Mouse (Mus musculus): ENCODE measurements at regions not wholly inside any gene's neighbourhood (a gene's known extent, or its start where the extent isn't known, plus 50 kb on each side); places are given as distances from the start of the nearest gene placed in this dataset.
A peak's percentile ranks its signal among the peaks of the same experiment; 100 is the strongest.

DNA sequence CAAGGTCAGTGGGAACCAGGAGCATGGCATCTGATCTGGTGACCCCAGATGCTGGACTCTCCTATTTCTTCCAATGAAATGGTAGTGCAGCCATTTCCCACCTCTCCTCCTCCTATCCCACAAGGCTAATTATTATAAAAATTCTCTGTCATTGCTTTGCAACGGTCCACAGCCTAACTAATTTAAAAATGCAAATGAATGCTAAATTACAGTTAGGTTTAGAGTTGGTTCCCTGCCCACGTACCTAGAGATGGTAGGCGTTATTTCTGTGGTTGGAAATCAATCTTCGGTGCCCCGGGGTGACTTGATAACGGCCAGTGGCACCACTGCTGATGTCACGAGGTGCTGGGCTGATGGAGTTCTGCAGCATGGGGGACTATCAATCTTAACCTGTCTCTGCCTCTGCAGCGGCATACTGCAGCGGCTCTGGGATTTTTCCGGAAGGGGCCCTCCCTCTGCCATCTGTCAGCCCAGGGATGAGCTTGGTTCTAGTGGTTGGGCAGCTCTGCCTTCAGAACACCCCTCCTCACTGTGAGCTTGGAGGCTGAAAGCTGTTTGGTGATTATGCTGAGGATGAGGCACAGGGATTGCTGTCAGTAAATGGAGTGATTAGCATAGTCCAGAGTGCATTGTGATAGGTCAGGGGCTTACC, 66.5 kb downstream of the Nmur2 start:
- peak; percentile 51 to 86 for DNase-seq (ENCODE audit: low spot score in 2 of 2)
- intact Hi-C loops (cut with DNase I) = loop anchor here (10.0 kb wide), 1 partner anchor 180 kb away; no protein-coding TSS in a partner anchor

DNA sequence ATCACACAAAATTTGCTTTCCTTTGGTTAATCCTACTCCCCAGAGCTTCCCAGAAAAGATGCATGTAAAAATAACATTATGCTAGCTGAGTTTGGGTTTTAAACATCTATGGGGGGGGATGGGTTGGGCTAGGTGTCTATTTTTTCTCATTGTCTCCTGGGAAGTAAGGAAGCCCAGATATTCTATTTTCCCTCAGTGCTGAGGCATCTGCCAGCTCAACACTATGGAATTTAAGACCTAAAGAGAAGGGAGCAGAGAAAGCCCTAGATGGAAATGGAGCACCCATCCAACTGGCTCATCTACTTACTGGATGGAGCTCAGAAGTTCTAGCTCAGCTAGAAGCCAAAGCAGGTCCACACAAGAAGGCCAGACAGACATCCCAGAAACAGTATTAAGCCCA, 74.2 kb downstream of the Nmur2 start:
- intact Hi-C loops (cut with DNase I) = no loop called here
- peak in 1 of 2 experiments; percentile 62 for DNase-seq (ENCODE audit: low spot score in 2 of 2)

DNA sequence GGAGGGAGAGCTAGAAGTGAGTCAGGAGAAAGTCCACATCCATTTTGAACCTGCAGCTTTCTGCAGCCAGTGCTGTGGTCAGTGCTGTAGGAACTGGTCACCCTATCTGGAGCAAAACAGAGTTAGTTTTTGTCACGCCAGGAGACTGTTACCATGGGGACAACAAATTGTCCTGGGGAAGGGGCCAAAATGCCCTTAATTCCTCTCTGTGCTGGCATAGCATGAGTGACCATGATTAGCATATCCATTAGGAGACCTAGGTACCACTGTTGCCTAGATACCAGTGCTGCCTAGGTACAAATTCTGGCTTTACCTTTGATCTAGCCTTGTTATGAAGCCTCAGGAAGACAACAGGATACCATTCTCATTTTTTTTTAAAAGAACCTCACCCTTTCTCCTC, 82.4 kb downstream of the Nmur2 start:
- DNase-seq (ENCODE audit: low spot score in 2 of 2) = peak; percentile 10 to 55
- intact Hi-C loops (cut with DNase I) = no loop called here

DNA sequence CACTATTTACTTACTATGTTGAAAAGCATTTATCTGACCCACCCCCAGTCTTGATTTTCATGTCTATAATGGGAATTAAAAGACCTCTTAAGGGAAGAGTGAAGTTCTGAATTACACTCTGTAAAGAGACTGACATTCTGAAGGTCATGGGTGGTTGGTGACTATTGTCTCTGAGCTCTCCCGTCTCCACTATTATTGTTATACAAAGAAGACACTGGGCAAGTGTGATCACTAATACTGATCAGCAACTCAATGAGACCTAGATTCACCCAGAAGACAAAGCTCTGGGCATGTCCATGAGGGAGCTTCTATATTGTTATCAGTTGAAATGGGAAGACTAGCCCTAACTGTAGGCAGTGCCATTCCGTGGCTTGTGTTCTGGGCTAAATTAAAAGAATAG, 83.5 kb downstream of the Nmur2 start:
- intact Hi-C loops (cut with DNase I) = no loop called here
- no peak for DNase-seq (ENCODE audit: low spot score in 2 of 2)

DNA sequence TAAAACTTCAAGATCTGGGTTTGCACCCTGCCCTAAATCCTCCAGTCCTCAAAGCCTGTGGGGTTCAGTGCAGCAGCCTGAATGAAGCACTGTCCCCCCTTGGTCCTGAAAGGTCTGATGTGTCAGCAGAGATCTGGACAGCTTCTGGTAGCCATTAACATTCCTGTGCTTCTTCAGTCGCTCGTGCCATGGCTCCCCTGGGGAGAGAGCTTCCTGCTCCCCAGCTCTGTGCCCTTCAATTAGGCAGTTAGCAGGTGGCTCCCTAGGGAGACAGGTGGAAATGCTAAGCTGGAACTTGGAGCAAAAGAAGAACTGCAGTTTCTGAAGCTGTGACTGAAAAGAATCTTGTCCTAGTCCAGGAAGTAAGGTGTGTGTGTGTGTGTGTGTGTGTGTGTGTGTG, 87.1 kb downstream of the Nmur2 start:
- no peak for DNase-seq (ENCODE audit: low spot score in 2 of 2)
- intact Hi-C loops (cut with DNase I) = no loop called here

DNA sequence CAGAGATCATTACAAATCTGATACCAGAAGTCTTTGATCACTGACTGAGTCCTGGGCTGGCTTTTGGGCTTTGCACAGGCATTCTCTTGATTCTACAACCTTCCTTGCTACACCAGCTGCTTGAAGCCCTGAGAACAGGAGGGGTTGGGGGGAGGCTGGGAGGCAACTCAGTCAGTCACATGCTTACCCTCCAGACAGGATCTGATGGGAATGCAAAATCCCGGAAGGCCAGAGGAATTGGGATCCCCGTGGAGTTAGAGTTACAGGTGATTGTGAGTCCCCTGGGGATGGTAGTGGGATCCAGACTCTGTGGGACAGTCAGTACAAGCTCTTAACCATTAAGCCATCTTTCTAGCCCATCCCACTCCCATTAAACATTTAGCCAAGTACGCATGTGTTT, 91.2 kb downstream of the Nmur2 start:
- intact Hi-C loops (cut with DNase I) = no loop called here
- no peak for DNase-seq (ENCODE audit: low spot score in 2 of 2)

DNA sequence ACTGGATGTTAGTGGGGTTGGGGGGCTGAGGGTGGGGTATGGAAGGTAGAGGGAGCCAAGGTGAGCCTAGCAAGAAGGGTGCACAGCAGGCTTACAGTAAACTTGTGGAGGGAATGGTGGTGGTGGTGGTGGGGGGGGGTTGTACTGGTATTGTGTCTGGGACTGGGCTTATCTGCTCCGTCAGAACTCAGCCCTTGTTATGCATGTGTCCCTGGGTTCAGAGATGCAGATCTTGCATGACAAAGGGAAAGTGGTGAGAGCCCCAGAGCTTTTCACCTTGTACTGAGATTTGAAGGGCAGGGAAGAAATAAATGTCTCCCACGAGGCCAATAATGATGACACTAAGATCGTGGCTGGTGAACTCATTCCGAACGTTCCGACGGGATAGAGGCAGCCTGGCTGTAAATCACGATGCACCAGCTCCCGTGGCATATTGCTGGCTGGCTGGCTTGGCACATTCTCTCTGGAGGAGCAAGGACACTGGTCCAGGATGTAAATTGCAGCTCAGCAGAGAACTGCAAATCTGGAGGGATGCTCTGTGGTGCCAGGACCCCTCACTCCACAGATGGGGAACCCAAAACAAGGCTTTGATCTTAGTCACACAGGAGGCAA, 94.1 kb downstream of the Nmur2 start:
- no peak for DNase-seq (ENCODE audit: low spot score in 2 of 2)
- intact Hi-C loops (cut with DNase I) = no loop called here

DNA sequence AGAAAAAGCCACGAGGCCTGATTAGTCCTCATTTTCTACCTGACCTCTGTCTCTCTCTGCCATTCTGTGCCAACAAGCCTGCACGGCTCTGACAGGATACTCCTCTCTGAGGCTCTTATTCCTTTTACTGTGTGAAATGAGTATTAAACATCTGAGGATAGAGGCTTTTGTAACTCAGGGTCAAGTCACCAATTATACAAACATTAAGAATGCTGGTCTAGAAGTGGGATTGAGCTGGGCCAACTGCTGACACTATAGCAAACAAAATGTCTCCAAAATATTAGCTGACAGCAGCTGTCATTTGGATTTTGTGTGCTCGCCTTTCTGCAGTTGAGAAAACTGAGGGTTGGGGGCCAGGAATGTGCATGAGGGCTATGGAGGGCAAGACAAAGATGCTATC, 94.8 kb downstream of the Nmur2 start:
- intact Hi-C loops (cut with DNase I) = no loop called here
- DNase-seq (ENCODE audit: low spot score in 2 of 2) = no peak

DNA sequence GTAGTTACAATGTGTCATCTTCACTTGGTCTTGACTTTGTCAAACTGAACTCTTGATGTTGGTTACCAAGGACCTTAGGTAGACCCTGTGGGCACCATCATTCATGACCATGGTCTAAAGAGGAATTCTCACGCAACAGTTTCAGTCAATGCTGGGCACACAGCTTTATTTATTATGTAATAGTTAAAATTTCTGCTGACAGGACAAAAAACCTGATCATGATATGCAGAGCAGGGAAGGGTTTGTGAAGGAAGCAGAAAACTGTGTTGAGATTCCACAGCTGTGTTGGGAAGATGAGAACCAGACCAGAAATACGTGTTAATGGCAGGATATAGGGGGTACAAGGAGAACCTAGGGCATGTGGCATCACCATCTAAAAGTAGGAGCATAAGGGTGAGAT, 100.8 kb downstream of the Nmur2 start:
- intact Hi-C loops (cut with DNase I) = no loop called here
- DNase-seq (ENCODE audit: low spot score in 2 of 2) = no peak

DNA sequence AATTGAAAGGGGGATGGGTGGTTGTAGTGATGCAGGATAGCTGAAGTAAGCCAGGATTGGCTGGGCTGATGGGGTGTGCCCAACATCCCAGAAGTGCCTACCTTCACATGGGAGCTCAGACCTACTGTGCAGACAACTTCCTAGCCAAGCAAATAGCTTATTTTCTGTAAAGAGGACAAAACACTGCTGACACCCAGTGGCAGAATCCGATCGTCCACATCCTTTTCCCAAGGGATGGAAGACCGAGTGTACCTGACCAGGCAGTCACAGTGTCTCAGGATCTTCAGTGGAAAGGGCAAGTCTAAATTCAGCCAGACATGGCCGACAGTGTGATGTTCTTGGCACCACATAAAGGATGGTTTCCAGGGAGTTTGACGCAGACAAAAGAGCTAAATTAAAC, 114.4 kb downstream of the Nmur2 start:
- intact Hi-C loops (cut with DNase I) = loop anchor here (10.0 kb wide), 1 partner anchor 402 kb away; no protein-coding TSS in a partner anchor
- peak; percentile 8 for DNase-seq (ENCODE audit: low spot score in 2 of 2)

DNA sequence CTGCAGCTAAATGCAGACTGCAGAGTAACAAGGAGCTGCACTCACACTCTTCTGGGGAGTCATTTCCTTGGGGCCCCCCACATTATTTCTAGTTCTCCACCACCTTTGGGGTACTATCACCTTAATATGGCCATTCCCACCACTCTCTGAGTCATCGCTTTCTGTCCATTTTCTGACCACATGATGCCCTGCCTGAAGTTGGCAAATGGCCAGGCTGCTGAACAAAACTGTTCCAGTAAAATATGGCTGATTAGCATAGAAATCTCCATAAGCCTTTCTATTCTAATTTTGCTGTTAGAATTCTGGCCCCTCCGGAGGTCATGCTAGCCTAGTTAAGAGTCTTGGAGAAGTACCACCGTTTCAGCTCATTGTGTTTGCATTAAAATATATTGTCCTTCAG, 121.7 kb downstream of the Nmur2 start:
- no peak for DNase-seq (ENCODE audit: low spot score in 2 of 2)
- intact Hi-C loops (cut with DNase I) = no loop called here

DNA sequence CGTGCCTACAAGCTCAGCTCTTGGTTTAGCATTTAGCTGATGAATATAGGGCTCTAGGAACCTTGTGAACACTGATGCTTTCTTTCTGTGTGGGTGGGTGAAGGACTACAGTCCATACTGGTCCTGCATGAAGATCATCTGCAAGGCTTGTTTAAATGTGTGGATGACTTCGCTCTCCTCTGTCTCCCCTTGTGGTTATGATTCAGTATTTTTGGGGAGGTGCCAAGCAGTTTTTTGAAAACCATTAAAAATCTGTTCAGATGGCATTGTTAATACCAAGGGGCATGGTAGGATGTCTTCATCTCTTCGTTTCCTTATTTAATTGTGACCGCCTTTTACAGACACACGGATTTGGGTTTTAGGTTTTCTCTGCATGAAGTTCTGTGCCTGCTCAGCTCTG, 122.4 kb downstream of the Nmur2 start:
- intact Hi-C loops (cut with DNase I) = no loop called here
- DNase-seq (ENCODE audit: low spot score in 2 of 2) = no peak

DNA sequence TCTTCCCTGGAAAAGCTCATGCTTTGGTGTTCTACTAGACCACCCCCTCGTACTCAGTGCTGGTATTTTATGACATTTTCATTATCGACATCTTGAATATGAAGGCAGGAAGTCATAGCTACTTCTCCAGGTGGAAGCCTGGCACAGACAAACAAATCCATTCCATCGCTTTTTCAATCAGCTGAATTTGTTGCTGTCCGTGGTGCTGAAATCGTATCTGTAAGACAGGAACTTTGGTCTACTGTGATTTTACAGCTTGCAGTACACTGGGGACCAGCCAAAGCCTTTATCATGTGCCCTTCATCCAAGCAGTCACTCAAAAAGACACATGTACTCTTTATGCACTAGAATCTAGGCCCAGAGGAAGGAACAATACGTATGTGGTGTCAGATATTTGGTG, 143.3 kb downstream of the Nmur2 start:
- no peak for DNase-seq (ENCODE audit: low spot score in 2 of 2)
- intact Hi-C loops (cut with DNase I) = no loop called here

DNA sequence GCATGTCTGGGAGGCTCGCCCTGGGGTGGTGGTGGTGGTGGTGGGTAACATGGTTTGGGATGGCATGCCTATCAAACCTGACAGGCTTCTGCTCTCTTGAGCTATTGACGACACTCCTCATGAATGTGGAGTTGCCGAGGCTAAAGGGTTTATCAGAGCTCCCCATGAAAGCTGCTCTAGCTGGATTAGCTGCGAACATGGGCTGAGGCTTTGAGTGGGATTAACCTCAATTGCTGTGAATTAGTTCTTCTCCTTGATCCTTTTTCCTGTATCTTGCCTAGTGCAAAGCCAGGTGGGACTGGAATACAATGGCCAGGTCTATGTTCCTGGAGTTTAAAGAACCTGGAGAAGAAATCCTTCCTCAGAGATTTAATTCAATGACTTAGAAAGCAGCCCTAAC, 150.6 kb downstream of the Nmur2 start:
- intact Hi-C loops (cut with DNase I) = no loop called here
- no peak for DNase-seq (ENCODE audit: low spot score in 2 of 2)

DNA sequence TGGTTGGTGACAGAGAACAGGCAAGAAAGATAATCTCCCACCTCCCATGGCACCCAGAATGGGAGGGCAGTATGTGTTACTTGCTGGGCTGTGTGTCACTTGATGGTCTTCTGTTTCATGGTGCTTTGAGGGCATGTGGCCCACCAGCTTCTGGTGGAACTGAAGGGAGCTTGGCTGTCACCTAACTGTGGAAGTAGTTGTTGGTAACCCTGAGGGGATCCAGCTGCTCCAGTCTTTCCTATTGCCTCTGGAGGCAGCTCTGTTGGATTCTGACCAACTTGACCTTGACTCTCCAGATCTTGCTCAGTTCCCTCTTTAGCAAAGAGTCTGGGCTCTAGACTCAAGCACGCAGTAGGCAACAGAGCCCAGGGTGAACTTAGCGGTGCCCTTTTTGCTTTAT, 162.2 kb downstream of the Nmur2 start:
- no peak for DNase-seq (ENCODE audit: low spot score in 2 of 2)
- intact Hi-C loops (cut with DNase I) = no loop called here

DNA sequence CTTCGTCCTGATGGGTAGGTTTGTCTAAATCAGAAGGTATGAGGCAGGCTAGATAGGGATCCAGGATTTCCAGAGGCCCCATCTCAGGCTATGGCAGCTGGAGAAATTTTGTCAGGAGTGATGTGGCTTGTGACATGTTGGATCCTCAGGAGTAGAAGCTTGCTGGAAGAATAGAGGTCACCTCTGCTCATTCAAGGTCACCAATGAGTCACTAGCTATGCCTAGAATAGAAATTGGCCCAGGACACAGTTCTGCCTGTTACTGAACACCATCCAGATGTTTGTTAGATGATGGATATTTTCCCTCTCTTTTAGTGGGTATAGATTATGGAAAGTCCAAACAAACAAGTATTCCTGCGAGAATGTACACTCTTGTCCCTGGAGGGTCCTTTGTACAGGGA, 173.7 kb downstream of the Nmur2 start:
- intact Hi-C loops (cut with DNase I) = no loop called here

DNA sequence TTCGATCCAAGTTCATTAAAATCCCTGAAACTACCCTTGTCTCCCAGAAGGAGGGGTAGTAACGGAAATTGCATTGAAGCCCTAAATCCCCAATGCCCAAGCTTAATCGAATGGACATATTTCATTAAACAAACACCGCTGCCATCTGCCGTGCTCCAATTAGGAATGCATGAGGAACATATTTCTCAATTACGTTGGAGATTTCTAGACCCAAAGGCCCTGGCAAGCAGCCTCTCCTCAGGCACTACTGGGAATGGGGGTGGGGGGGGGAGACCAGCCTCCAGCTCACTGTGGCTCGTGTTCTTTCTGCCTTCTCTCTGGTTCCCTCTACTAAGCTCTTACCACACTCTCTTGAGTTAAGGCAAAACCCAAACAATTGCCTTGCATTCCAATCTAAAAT, 181.6 kb downstream of the Nmur2 start:
- DNase-seq (ENCODE audit: low spot score in 2 of 2) = no peak
- intact Hi-C loops (cut with DNase I) = no loop called here

More for the DNA sequence above, 173.7 kb downstream of the Nmur2 start:
- DNase-seq (ENCODE audit: low spot score in 2 of 2) = no peak

DNA sequence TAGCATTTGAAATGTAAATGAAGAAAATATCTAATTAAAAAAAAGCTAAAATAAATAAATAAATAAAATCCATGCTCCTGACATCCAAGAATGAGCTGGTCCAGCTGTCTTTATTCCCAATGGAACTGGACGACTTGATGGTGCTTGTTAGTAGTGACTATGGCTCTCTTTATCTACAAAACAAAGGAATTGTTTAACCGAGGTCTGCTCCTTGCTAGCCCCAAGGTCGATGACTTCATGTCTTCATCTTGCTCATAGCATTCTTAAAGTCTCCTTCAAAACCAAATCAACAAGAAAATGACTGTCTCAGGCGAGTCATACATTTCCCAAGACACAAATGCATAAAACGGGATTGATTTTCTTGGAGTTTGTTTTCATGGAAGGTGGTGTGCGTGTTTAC, 212.5 kb upstream of the Glra1 start:
- no peak for DNase-seq (ENCODE audit: low spot score in 2 of 2)
- intact Hi-C loops (cut with DNase I) = no loop called here

DNA sequence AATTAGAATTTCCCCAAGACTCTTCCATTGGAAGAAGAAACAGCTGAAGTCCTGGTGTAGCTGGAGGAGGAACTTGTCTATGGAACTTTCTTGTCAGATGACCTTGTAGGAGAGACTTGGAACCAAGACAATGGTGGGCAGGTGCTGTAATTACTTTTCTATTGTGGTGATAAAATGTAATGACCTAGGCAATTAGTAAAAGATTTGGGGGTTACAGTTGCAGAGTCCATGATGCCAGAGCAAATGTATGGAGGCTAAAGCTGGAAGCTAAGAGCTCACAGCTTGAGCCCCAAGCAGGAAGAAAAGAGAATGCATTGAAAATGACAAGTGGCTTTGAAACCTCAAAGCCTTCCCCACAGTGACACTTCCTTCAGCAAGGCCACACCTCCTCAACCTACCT, 208.6 kb upstream of the Glra1 start:
- intact Hi-C loops (cut with DNase I) = no loop called here
- no peak for DNase-seq (ENCODE audit: low spot score in 2 of 2)

DNA sequence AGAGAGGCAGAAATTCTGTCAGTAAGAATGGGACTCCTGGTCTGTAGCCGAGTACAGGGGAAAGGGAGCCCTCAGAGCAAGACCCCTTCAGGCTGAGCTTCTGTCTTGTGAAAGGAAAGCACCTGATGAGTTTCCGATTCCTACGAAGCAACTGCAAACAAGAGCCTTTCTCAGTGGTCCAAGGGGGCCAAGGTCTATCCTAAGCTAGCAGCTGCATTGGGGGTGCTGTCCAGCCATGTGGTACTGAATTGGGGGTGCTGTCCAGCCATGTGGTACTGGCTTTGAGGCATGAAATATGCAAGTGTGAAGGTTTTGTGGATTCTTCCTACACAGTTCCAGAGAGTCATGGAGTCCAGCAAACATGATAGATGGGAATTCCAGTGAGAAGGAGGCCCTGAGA, 202.7 kb upstream of the Glra1 start:
- intact Hi-C loops (cut with DNase I) = no loop called here
- no peak for DNase-seq (ENCODE audit: low spot score in 2 of 2)

DNA sequence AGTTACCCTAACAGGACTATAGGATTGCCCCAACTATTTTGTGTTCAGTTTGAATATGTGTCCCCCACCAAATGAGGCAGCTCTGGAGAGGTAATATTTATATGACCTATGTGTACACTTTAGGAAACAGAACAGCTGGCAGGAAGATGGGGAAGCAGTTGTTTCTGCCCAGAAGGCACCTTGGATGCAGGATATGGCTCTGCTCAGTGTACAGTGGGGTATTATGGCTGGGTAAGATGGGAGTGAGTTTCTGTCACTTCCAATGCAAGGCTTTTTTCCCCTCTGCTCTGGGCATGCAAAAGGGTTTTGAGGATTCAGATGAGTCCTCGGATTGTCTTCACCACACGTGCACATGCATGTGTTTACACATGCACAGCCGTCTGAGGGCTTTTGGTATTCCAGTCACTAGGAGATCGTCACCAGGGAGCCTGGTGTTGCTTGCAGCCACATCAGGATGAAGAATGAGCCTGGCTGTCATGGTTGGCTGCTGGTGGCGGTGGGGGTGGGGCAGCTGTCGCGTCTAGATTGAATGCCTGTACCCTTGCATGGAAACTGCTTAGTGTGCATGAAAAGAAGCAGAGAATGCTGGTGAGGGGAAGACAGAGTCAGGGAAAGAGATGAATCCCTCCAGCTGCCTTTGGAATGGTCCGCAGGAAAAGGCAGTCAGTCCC, 183.3 kb upstream of the Glra1 start:
- DNase-seq (ENCODE audit: low spot score in 2 of 2) = no peak

More for the DNA sequence above, 183.3 kb upstream of the Glra1 start:
- intact Hi-C loops (cut with DNase I) = loop anchor here (5.0 to 10.0 kb wide), 2 partner anchors 183 to 214 kb away; no protein-coding TSS in a partner anchor
